11 mouse cellular contexts compared by ENCODE assay signal in genomic region chr9:66805951-66806350, GRCm38 (mm10). TPM values are rescaled to one million over a fixed set of nuclear protein-coding genes. Genes with fewer than 3 reads are reported as not detected.
A peak's percentile ranks its signal among the peaks of the same experiment; 100 is the strongest.
DNase-seq lines count a peak whose midpoint lies in the region; ATAC-seq and TF ChIP-seq lines count a peak whose summit lies in the region.
"Not testable (repeated sequence)": the region's sequence is repeated elsewhere in the genome, so short reads cannot be mapped to it uniquely, and the experiment has no call there.
"Had no signal": no experiment of that assay in that cellular context is flagged by ENCODE, and none has a peak within 500 bp of the region (broad histone marks: within the 10 kb centered on the region; RNA-seq: fewer than 3 reads in every experiment).

No protein-coding gene starts in this region.

- H3K4me1 ChIP-seq in embryonic fibroblast, embryonic 13.5 days (ENCODE audit: control insufficient read depth, insufficient read depth, low read length); hindbrain, postnatal 0 days (ENCODE audit: insufficient read depth, low read length); lung, embryonic 16.5 days (replicated peaks; ENCODE audit: control insufficient read depth, insufficient read depth, low read length); neural tube, embryonic 13.5 days (replicated peaks); testis, adult 2 months (ENCODE audit: control insufficient read depth, insufficient read depth, low read length): not testable (repeated sequence)
- H3K4me1 ChIP-seq in heart, embryonic 12.5 days (replicated peaks) = peaks cover 13% of the 10 kb centered on the region
- peaks cover 16% of the 10 kb centered on the region for H3K4me1 ChIP-seq in limb, embryonic 12.5 days (replicated peaks)

- DNase-seq in adrenal gland, postnatal 14 days = peak; percentile 24
- peak; percentile 37 for DNase-seq in hindbrain, postnatal 0 days (ENCODE audit: low spot score)

- H3K27me3 ChIP-seq in heart, embryonic 12.5 days (replicated peaks) = peaks cover 25% of the 10 kb centered on the region
- not testable (repeated sequence) for H3K27me3 ChIP-seq in hindbrain, postnatal 0 days (ENCODE audit: insufficient read depth, low read length); lung, embryonic 16.5 days (ENCODE audit: control insufficient read depth, insufficient read depth, low read depth, low read length); testis, adult 2 months (ENCODE audit: control insufficient read depth, insufficient read depth, low read length)
- H3K27me3 ChIP-seq in limb, embryonic 12.5 days = peaks cover 16% of the 10 kb centered on the region
- peaks cover 28% of the 10 kb centered on the region for H3K27me3 ChIP-seq in neural tube, embryonic 13.5 days

- TF ChIP-seq POLR2A in embryonic fibroblast, embryonic 13.5 days (IDR thresholded peaks at IDR 0.05; ENCODE audit: low read depth, low read length) = not testable (repeated sequence)
- TF ChIP-seq POLR2A in testis, adult 2 months (IDR thresholded peaks at IDR 0.05; ENCODE audit: control insufficient read depth, low read depth, low read length) = peak; percentile 46

- ATAC-seq in heart, embryonic 12.5 days (ENCODE audit: insufficient number of reproducible peaks, low FRiP score); hindbrain, postnatal 0 days; limb, embryonic 12.5 days (ENCODE audit: insufficient number of reproducible peaks, insufficient read depth, low FRiP score, low TSS enrichment, low read depth); lung, embryonic 16.5 days (ENCODE audit: low read depth); neural tube, embryonic 13.5 days (ENCODE audit: low read depth): not testable (repeated sequence)

- TF ChIP-seq CTCF in embryonic fibroblast, embryonic 13.5 days (IDR thresholded peaks at IDR 0.05; ENCODE audit: borderline replicate concordance, insufficient read depth, low read length); hindbrain, postnatal 0 days (IDR thresholded peaks at IDR 0.05; ENCODE audit: low read depth); testis, adult 2 months (IDR thresholded peaks at IDR 0.05; ENCODE audit: control insufficient read depth, insufficient read depth, insufficient replicate concordance, low read depth, low read length): not testable (repeated sequence)

- not testable (repeated sequence) for H3K9me3 ChIP-seq in heart, embryonic 12.5 days (replicated peaks); hindbrain, postnatal 0 days (ENCODE audit: low read length); limb, embryonic 12.5 days; lung, embryonic 16.5 days (ENCODE audit: control insufficient read depth, low read length); neural tube, embryonic 13.5 days

- not testable (repeated sequence) for H3K4me3 ChIP-seq in embryonic fibroblast, embryonic 13.5 days (ENCODE audit: insufficient read depth, low read length)
- peak overlapping the region; percentile 43 for H3K4me3 ChIP-seq in heart, embryonic 12.5 days
- H3K4me3 ChIP-seq in hindbrain, postnatal 0 days (ENCODE audit: low read length) = peak overlapping the region; percentile 28
- H3K4me3 ChIP-seq in limb, embryonic 12.5 days (replicated peaks) = peak overlapping the region; percentile 31
- peak overlapping the region; percentile 38 for H3K4me3 ChIP-seq in lung, embryonic 16.5 days (ENCODE audit: low read length)
- H3K4me3 ChIP-seq in neural tube, embryonic 13.5 days = peak overlapping the region; percentile 34
- peak overlapping the region; percentile 82 for H3K4me3 ChIP-seq in testis, adult 2 months (ENCODE audit: control insufficient read depth, low read depth, low read length)

- peak overlapping the region; percentile 78; the same call in 1 of the 2 replicates for H3K27ac ChIP-seq in embryonic fibroblast, embryonic 13.5 days (ENCODE audit: insufficient read depth, low read length)
- not testable (repeated sequence) for H3K27ac ChIP-seq in heart, embryonic 12.5 days (ENCODE audit: poor library complexity, severe bottlenecking); hindbrain, postnatal 0 days; limb, embryonic 12.5 days; lung, embryonic 16.5 days (ENCODE audit: low read length); neural tube, embryonic 13.5 days (replicated peaks)
- peak overlapping the region; percentile 77; the same call in 1 of the 2 replicates for H3K27ac ChIP-seq in testis, adult 2 months (ENCODE audit: control insufficient read depth, insufficient read depth, low read depth, low read length)

- H3K36me3 ChIP-seq in heart, embryonic 12.5 days; hindbrain, postnatal 0 days (ENCODE audit: insufficient read depth, low read length); limb, embryonic 12.5 days; lung, embryonic 16.5 days (ENCODE audit: control insufficient read depth, insufficient read depth, low read length); neural tube, embryonic 13.5 days; testis, adult 2 months (ENCODE audit: control insufficient read depth, insufficient read depth, low read length): not testable (repeated sequence)

- peak overlapping the region; percentile 72 for H3K4me2 ChIP-seq in heart, embryonic 12.5 days
- peak overlapping the region; percentile 50 for H3K4me2 ChIP-seq in hindbrain, postnatal 0 days (ENCODE audit: low read depth, low read length)
- peak overlapping the region; percentile 53 for H3K4me2 ChIP-seq in limb, embryonic 12.5 days
- H3K4me2 ChIP-seq in lung, embryonic 16.5 days (ENCODE audit: low read depth, low read length) = peak overlapping the region; percentile 50
- H3K4me2 ChIP-seq in neural tube, embryonic 13.5 days = peak overlapping the region; percentile 58

- peak overlapping the region; percentile 58; the same call in 1 of the 2 replicates for H3K9ac ChIP-seq in heart, embryonic 12.5 days
- H3K9ac ChIP-seq in hindbrain, postnatal 0 days (replicated peaks; ENCODE audit: low read length); lung, embryonic 16.5 days (ENCODE audit: low read length): not testable (repeated sequence)
- peak overlapping the region; percentile 54 for H3K9ac ChIP-seq in limb, embryonic 12.5 days (replicated peaks)
- peak overlapping the region; percentile 60; the same call in 1 of the 2 replicates for H3K9ac ChIP-seq in neural tube, embryonic 13.5 days

- WGBS in heart, embryonic 12.5 days = 8% methylated on average over 31 of the region's 37 CpGs
- 2% methylated on average over 30 of the region's 37 CpGs for WGBS in hindbrain, postnatal 0 days
- WGBS in limb, embryonic 12.5 days = 2% methylated on average over 32 of the region's 37 CpGs
- 4% methylated on average over 30 of the region's 37 CpGs for WGBS in lung, embryonic 16.5 days
- under 1% methylated on average over 29 of the region's 37 CpGs for WGBS in neural tube, embryonic 13.5 days

RNA-seq across cellular contexts. Expression of gene Gm10647, which starts 9.1 kb away (rescaled TPM):
- total RNA-seq in adrenal gland, postnatal 14 days (2021) = 0.30 TPM in 1 of 2 replicates, not detected in the other
- 0.32 and 0.33 TPM in 2 replicates for polyA plus RNA-seq in embryonic fibroblast, embryonic 13.5 days (2011; ENCODE audit: insufficient read length, low read depth, missing spikeins)
- polyA plus RNA-seq in heart, embryonic 12.5 days (2016; fragmentation: Nextera tagmentation; extraction: Ambion mirVana) = 0.24 and 0.61 TPM in 2 replicates
- total RNA-seq in hindbrain, postnatal 0 days (2014; rRNA removed) = 0.29 and 0.99 TPM in 2 replicates
- 0.45 and 0.55 TPM in 2 replicates for polyA plus RNA-seq in hindbrain, postnatal 0 days (2015; fragmentation: Nextera tagmentation; extraction: Ambion mirVana)
- 0.87 and 1.2 TPM in 2 replicates for polyA plus RNA-seq in limb, embryonic 12.5 days (2016; fragmentation: Nextera tagmentation; extraction: Ambion mirVana)
- 0.46 and 0.53 TPM in 2 replicates for polyA plus RNA-seq in lung, embryonic 16.5 days (2015; fragmentation: Nextera tagmentation; extraction: Ambion mirVana)
- polyA plus RNA-seq in neural tube, embryonic 13.5 days (2015; fragmentation: Nextera tagmentation; extraction: Ambion mirVana) = 0.29 and 0.70 TPM in 2 replicates
- polyA plus RNA-seq in testis, adult 2 months (2012; rRNA removed) = 0.12 and 0.20 TPM in 2 replicates
- total RNA-seq: megakaryocyte progenitor cell, adult 5-6 weeks had no signal
- polyA plus RNA-seq: adrenal gland, adult 2 months; C2C12 had no signal

RNA-seq across cellular contexts. Expression of gene Aph1b, which starts 10.7 kb away (rescaled TPM):
- total RNA-seq in adrenal gland, postnatal 14 days (2021) = 3.7 and 3.8 TPM in 2 replicates
- polyA plus RNA-seq in embryonic fibroblast, embryonic 13.5 days (2011; ENCODE audit: insufficient read length, low read depth, missing spikeins) = 19.2 and 26.4 TPM in 2 replicates
- polyA plus RNA-seq in heart, embryonic 12.5 days (2016; fragmentation: Nextera tagmentation; extraction: Ambion mirVana) = 8.8 and 9.0 TPM in 2 replicates
- total RNA-seq in hindbrain, postnatal 0 days (2014; rRNA removed) = 26.5 and 26.8 TPM in 2 replicates
- polyA plus RNA-seq in hindbrain, postnatal 0 days (2015; fragmentation: Nextera tagmentation; extraction: Ambion mirVana) = 15.1 and 15.6 TPM in 2 replicates
- 13.5 and 14.4 TPM in 2 replicates for polyA plus RNA-seq in limb, embryonic 12.5 days (2016; fragmentation: Nextera tagmentation; extraction: Ambion mirVana)
- polyA plus RNA-seq in lung, embryonic 16.5 days (2015; fragmentation: Nextera tagmentation; extraction: Ambion mirVana) = 6.6 and 9.2 TPM in 2 replicates
- 20.0 and 22.0 TPM in 2 replicates for polyA plus RNA-seq in neural tube, embryonic 13.5 days (2015; fragmentation: Nextera tagmentation; extraction: Ambion mirVana)
- 1.6 and 1.9 TPM in 2 replicates for polyA plus RNA-seq in testis, adult 2 months (2012; rRNA removed)

RNA-seq across cellular contexts. Expression of gene Aph1c, which starts 28.6 kb away (rescaled TPM):
- total RNA-seq in adrenal gland, postnatal 14 days (2021) = 7.9 and 8.0 TPM in 2 replicates
- 0.40 and 4.9 TPM in 2 replicates for polyA plus RNA-seq in embryonic fibroblast, embryonic 13.5 days (2011; ENCODE audit: insufficient read length, low read depth, missing spikeins)
- 1.6 and 1.8 TPM in 2 replicates for polyA plus RNA-seq in heart, embryonic 12.5 days (2016; fragmentation: Nextera tagmentation; extraction: Ambion mirVana)
- total RNA-seq in hindbrain, postnatal 0 days (2014; rRNA removed) = 2.1 and 3.1 TPM in 2 replicates
- 5.3 and 6.3 TPM in 2 replicates for polyA plus RNA-seq in hindbrain, postnatal 0 days (2015; fragmentation: Nextera tagmentation; extraction: Ambion mirVana)
- 1.1 and 2.4 TPM in 2 replicates for polyA plus RNA-seq in limb, embryonic 12.5 days (2016; fragmentation: Nextera tagmentation; extraction: Ambion mirVana)
- polyA plus RNA-seq in lung, embryonic 16.5 days (2015; fragmentation: Nextera tagmentation; extraction: Ambion mirVana) = 6.1 and 8.7 TPM in 2 replicates
- 2.7 and 5.3 TPM in 2 replicates for polyA plus RNA-seq in neural tube, embryonic 13.5 days (2015; fragmentation: Nextera tagmentation; extraction: Ambion mirVana)
- polyA plus RNA-seq in testis, adult 2 months (2012; rRNA removed) = 7.3 and 10.2 TPM in 2 replicates
